In genomic region chr1:136328640-136329039, GRCm38 (mm10) we compare ENCODE assay signal across 26 mouse cellular contexts. TPM values are rescaled to one million over a fixed set of nuclear protein-coding genes. Genes with fewer than 3 reads are reported as not detected.
DNase-seq lines count a peak whose midpoint lies in the region; ATAC-seq and TF ChIP-seq lines count a peak whose summit lies in the region.
"Had no signal": no experiment of that assay in that cellular context is flagged by ENCODE, and none has a peak within 500 bp of the region (broad histone marks: within the 10 kb centered on the region; RNA-seq: fewer than 3 reads in every experiment).

No protein-coding gene starts in this region.

- no peaks in the 10 kb centered on the region for H3K27me3 ChIP-seq in embryonic facial prominence, embryonic 11.5 days (ENCODE audit: control insufficient read depth, insufficient read depth, low read length)
- H3K27me3 ChIP-seq in stomach, postnatal 0 days (ENCODE audit: control insufficient read depth, insufficient read depth, low read length): no peaks in the 10 kb centered on the region
- H3K27me3 ChIP-seq: heart, embryonic 15.5 days; hindbrain, embryonic 15.5 days; midbrain, embryonic 15.5 days; neural tube, embryonic 12.5 days had no signal

- WGBS in embryonic facial prominence, embryonic 11.5 days: 31% methylated on average over 2 of the region's 2 CpGs
- WGBS in stomach, postnatal 0 days: 51% methylated on average over 2 of the region's 2 CpGs

- no peak for TF ChIP-seq EP300 in stomach, postnatal 0 days (optimal IDR thresholded peaks at IDR 0.05)

- no peak overlapping the region for H3K27ac ChIP-seq in embryonic facial prominence, embryonic 11.5 days (replicated peaks; ENCODE audit: low read depth, low read length)
- H3K27ac ChIP-seq in stomach, postnatal 0 days (replicated peaks): no peak overlapping the region; the same call in 1 of the 2 replicates
- H3K27ac ChIP-seq: heart, embryonic 15.5 days; hindbrain, embryonic 15.5 days; midbrain, embryonic 15.5 days; neural tube, embryonic 12.5 days had no signal

- no peak overlapping the region for H3K9ac ChIP-seq in embryonic facial prominence, embryonic 11.5 days (replicated peaks; ENCODE audit: low read length)
- no peak overlapping the region for H3K9ac ChIP-seq in stomach, postnatal 0 days (ENCODE audit: low read length)
- H3K9ac ChIP-seq: heart, embryonic 15.5 days; hindbrain, embryonic 15.5 days; midbrain, embryonic 15.5 days; neural tube, embryonic 12.5 days had no signal

- no peaks in the 10 kb centered on the region for H3K4me1 ChIP-seq in embryonic facial prominence, embryonic 11.5 days (ENCODE audit: control insufficient read depth, insufficient read depth, low read length)
- H3K4me1 ChIP-seq in stomach, postnatal 0 days (replicated peaks; ENCODE audit: control insufficient read depth, insufficient read depth): 0 out of 2 replicates have a peak, but pooled peaks cover 2% of the 10 kb centered on the region

- H3K4me2 ChIP-seq in embryonic facial prominence, embryonic 11.5 days (ENCODE audit: low read depth, low read length): no peak overlapping the region
- no peak overlapping the region for H3K4me2 ChIP-seq in stomach, postnatal 0 days (replicated peaks; ENCODE audit: low read depth)
- H3K4me2 ChIP-seq: heart, embryonic 15.5 days; hindbrain, embryonic 15.5 days; midbrain, embryonic 15.5 days; neural tube, embryonic 12.5 days had no signal

- ATAC-seq in embryonic facial prominence, embryonic 11.5 days (replicated peaks; ENCODE audit: insufficient number of reproducible peaks, low FRiP score, low TSS enrichment, low read depth): 0 out of 2 replicates have a peak, but pooled peaks have one; percentile 59
- peak; percentile 50; the same call in 1 of the 2 replicates for ATAC-seq in stomach, postnatal 0 days (ENCODE audit: low FRiP score, low TSS enrichment)
- ATAC-seq: activated CD4-positive, CD25-positive, alpha-beta regulatory T cell, adult 4 months; forebrain, embryonic 14.5 days; midbrain, embryonic 15.5 days had no signal

- no peak for TF ChIP-seq CTCF in stomach, postnatal 0 days (IDR thresholded peaks at IDR 0.05; ENCODE audit: low read depth)

- no peak overlapping the region for H3K4me3 ChIP-seq in embryonic facial prominence, embryonic 11.5 days (ENCODE audit: low read depth, low read length)
- no peak overlapping the region for H3K4me3 ChIP-seq in stomach, postnatal 0 days (ENCODE audit: low read depth, low read length)
- H3K4me3 ChIP-seq: erythroblast, embryonic 14.5 days; heart, embryonic 15.5 days; hindbrain, embryonic 15.5 days; midbrain, embryonic 15.5 days; neural tube, embryonic 12.5 days had no signal

- H3K36me3 ChIP-seq in embryonic facial prominence, embryonic 11.5 days (replicated peaks; ENCODE audit: control insufficient read depth, insufficient read depth, low read depth, low read length): peaks cover 2% of the 10 kb centered on the region; the same call in 1 of the 2 replicates
- H3K36me3 ChIP-seq in stomach, postnatal 0 days (ENCODE audit: control insufficient read depth, insufficient read depth, low read length): 0 out of 2 replicates have a peak, but pooled peaks cover 4% of the 10 kb centered on the region
- H3K36me3 ChIP-seq: heart, embryonic 15.5 days had no signal

- no peaks in the 10 kb centered on the region for H3K9me3 ChIP-seq in embryonic facial prominence, embryonic 11.5 days (replicated peaks; ENCODE audit: control insufficient read depth, low read length)
- H3K9me3 ChIP-seq in stomach, postnatal 0 days (ENCODE audit: control insufficient read depth, low read length): no peaks in the 10 kb centered on the region
- H3K9me3 ChIP-seq: heart, embryonic 15.5 days; hindbrain, embryonic 15.5 days; midbrain, embryonic 15.5 days; neural tube, embryonic 12.5 days had no signal

- peak; percentile 32 to 37 for DNase-seq in urinary bladder, postnatal 36 days (ENCODE audit: low spot score in 2 of 2)
- no peak for DNase-seq in urinary bladder, postnatal 4 days (ENCODE audit: low spot score in 2 of 2)
- DNase-seq in embryonic facial prominence, embryonic 11.5 days (ENCODE audit: low spot score): peak; percentile 85
- DNase-seq in fibroblast of lung, adult 2 months (ENCODE audit: low read depth): peak; percentile 75
- no peak for DNase-seq in stomach, postnatal 0 days (ENCODE audit: low spot score)
- DNase-seq in adipocyte (ENCODE audit: low spot score): no peak
- DNase-seq in frontal cortex, postnatal 10 days (ENCODE audit: low spot score in 2 of 2): no peak
- no peak for DNase-seq in left cerebral cortex, adult 11 months (ENCODE audit: low spot score)
- DNase-seq: adrenal gland, postnatal 14 days; cerebellum, adult 9-11 months; gastrocnemius, postnatal 25 days; heart, postnatal 4 days; kidney, adult 8-10 months; kidney, postnatal 14 days; layer of hippocampus, postnatal 36 days; lung, postnatal 4 days; right cerebral cortex, postnatal 25 days; spleen, adult 18-20 months; thymus, postnatal 25 days had no signal

RNA-seq across cellular contexts. Expression of gene Camsap2, which starts 17.3 kb away (rescaled TPM):
- 23.1 and 23.7 TPM in 2 replicates for polyA plus RNA-seq in embryonic facial prominence, embryonic 11.5 days (2014; fragmentation: Nextera tagmentation; extraction: Ambion mirVana)
- 8.9 and 9.5 TPM in 2 replicates for polyA plus RNA-seq in stomach, postnatal 0 days (2015; fragmentation: Nextera tagmentation; extraction: Ambion mirVana)

Comparison
In these comparisons a context has a peak if more than half of its experiments do, and no peak if none do; other contexts are left out.
1. DNase-seq: peak in urinary bladder, postnatal 36 days (2 of 2), embryonic facial prominence, embryonic 11.5 days (single experiment) and fibroblast of lung, adult 2 months (single experiment); none in urinary bladder, postnatal 4 days (0 of 2), stomach, postnatal 0 days (single experiment), adipocyte (single experiment), frontal cortex, postnatal 10 days (0 of 2) and left cerebral cortex, adult 11 months (single experiment).